Mouse (Mus musculus) olfactory bulb, adult 2 months (tissue): Measurements from ENCODE around the gene Car10. TPM values are rescaled to one million over a fixed set of nuclear protein-coding genes. Genes with fewer than 3 reads are reported as not detected.

Source experiments
- H3K27ac ChIP-seq: fragments of 200-500 bp; 2 replicates; pipeline ENCODE4 v1.5.1; 2012; ENCODE audit warnings: low read depth, low read length; ENCODE audit not compliant: insufficient read depth
- H3K4me1 ChIP-seq: fragments of 200-500 bp; 2 replicates; pipeline ENCODE4 v1.6.1; 2012; ENCODE audit warnings: low read length; ENCODE audit not compliant: control insufficient read depth, insufficient read depth
- H3K4me3 ChIP-seq: fragments of 200-500 bp; 2 replicates; pipeline ENCODE4 v1.5.1; 2012; ENCODE audit warnings: mild to moderate bottlenecking, low read depth, low read length, moderate library complexity; ENCODE audit not compliant: insufficient read depth
- CTCF ChIP-seq: fragments of 200-500 bp; IDR thresholded peaks from 2 replicates; pipeline ENCODE4 v1.5.1; 2012; ENCODE audit warnings: low read depth, mild to moderate bottlenecking, low read length, moderate library complexity; ENCODE audit not compliant: insufficient read depth
- POLR2A ChIP-seq: fragments of 200-500 bp; IDR thresholded peaks from 2 replicates; pipeline ENCODE4 v1.6.1; 2012; ENCODE audit warnings: mild to moderate bottlenecking, low read depth, low read length, moderate library complexity; ENCODE audit not compliant: insufficient read depth
- WGBS: fragments of 180-500 bp; shearing (Covaris S2); methylation state at CpG from one replicate; pipeline ENCODE4 v1.1.7; 2018; 5-methylcytosine and 5-hydroxymethylcytosine counted together
- polyA plus RNA-seq: library from polyadenylated mRNA; stranded (reverse); fragments of >200 nt; gene quantifications from 2 replicates; pipeline ENCODE4 v1.2.4, GENCODE M21; 2012; ENCODE audit warnings: low replicate concordance; ENCODE audit not compliant: missing spikeins, insufficient read depth, insufficient read length

The Car10 gene
- polyA plus RNA-seq, 1 experiment, result not detected

DNA sequence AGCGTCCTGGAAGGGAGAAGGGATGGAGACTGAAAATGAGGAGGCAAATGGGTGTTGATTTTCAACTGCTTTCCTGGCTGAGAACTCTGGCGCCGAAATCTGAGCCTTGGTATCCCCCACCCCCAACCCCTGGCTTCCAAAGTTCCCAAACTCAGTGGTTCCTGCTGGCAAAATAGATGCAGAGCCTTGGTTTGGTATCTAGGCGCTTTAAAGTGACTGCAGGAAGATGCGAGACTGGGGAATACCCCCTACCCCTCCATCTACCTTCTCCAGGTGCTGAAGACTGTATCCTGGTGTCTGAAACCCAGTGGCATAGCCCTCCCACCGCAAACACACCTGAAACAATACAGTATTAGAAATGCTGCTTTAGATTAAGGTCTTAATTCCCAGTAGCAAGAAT lies 2.8 kb downstream of the Car10 start:
- 16% methylated on average over 6 of the region's 6 CpGs for WGBS
- TF ChIP-seq CTCF, result no peak
- TF ChIP-seq POLR2A, result no peak
- Histone ChIP-seq H3K27ac (no peak overlapping the region), H3K4me1 (peaks cover 8% of the 10 kb centered on the region), H3K4me3 (peak overlapping the region; percentile 53)

DNA sequence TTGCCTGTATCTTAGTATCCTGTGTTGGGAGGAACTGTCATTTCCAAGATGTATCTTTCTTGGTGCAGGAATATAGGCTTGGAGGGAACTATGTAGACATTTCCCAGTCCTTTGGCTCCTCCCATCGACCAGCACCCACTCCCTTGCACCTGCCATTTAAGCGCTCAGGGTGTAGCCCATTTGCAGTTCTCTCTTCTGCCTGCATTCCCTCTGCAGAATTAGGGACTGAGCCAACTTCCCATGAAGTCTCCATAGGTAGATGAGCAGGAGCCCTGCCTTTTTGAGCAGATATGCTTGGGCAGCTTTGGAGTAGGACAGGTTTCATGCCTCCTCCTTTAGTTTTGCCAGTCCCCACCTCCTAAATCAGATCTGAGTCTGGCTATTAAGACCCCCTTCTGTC lies 3.3 kb downstream of the Car10 start:
- no peak overlapping the region for H3K27ac ChIP-seq
- H3K4me3 ChIP-seq, result peak overlapping the region; percentile 53; the same call in 1 of the 2 replicates
- H3K4me1 ChIP-seq, result peaks cover 8% of the 10 kb centered on the region
- TF ChIP-seq CTCF, result no peak
- TF ChIP-seq POLR2A, result no peak
- 8% methylated on average over 2 of the region's 2 CpGs for WGBS

DNA sequence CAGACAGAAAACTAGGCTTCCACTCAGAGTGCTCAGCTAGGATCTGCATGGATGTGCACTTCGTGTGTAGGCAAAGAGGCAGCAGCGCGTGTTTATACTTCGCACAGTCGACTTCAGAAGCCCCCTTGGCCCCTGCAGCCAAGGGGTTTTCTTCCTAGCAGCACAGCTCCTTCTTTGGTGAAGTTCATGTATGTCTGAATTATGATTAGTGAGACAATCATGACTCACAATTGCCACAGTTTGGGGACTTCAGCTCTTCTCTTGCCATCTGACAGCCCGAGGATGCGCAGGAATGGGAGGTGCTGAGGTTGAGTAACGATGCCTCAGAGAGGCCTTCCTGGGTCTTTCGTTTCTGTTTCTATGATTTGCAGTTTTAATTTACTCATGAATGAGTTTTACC lies 4.5 kb downstream of the Car10 start:
- Histone ChIP-seq H3K4me3 (peak overlapping the region; percentile 4; the same call in 1 of the 2 replicates), H3K27ac (no peak overlapping the region)
- WGBS, result 72% methylated on average over 9 of the region's 9 CpGs

DNA sequence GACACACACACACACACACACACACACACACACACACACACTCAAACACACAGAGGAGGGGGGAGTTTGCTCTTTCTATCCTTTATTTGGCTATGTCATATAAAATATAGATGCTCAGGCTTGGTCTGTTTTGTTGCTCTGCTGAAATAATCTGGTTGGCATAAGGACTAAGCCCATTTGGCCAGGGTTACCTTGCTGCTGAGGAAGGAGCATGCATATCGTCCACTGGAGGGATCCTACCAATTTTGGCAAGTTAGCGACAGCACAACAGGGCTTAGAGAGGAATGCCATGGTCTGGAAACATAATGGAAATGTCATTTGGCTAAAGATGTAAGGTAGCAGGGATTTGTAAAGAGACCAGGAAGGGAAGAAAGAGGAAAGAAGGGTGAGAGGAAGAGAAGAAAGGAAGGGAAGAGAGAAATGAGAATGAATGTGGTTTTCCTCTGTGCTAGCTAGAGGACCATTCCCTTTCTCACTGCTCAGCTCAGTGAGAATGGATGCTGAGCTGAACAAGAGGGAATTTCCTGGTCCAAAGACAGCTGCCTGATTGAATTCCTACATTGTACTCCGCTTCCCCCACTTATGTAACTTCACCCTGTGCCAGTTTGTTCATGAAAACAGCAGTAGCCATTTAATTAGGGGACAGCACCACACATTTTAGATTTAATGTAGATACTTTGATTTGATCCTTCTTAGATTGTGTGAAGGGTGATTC lies 5.4 kb downstream of the Car10 start:
- H3K4me3 ChIP-seq, result no peak overlapping the region
- TF ChIP-seq POLR2A (no peak), CTCF (no peak)
- H3K4me1 ChIP-seq, result peaks cover 3% of the 10 kb centered on the region; the same call in 1 of the 2 replicates
- 69% methylated on average over 3 of the region's 3 CpGs for WGBS
- no peak overlapping the region for H3K27ac ChIP-seq

More for the DNA sequence above, 4.5 kb downstream of the Car10 start:
- TF ChIP-seq POLR2A (no peak), CTCF (no peak)
- H3K4me1 ChIP-seq, result peaks cover 7% of the 10 kb centered on the region

DNA sequence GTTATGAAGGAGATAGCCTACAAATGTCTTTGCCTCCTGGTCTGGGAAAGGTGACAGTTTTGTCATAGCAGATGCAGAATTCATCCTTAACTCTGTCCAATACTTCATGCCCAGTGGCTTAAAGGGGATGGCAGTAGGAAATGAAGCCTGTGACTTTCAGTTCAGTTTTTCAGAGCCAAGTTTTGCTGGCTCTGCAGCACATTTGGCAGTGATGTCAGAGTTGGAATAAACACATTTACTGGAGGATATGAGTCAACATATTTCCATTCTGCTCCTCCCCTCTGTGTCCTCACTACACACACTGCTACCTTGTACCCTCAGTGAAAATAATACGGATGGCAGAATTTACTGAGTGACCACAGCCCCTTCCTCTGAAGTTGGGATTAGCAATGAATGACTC lies 11.6 kb downstream of the Car10 start:
- Histone ChIP-seq H3K4me3 (no peak overlapping the region), H3K27ac (no peak overlapping the region), H3K4me1 (no peaks in the 10 kb centered on the region)
- 50% methylated on average over 1 of the region's 1 CpGs for whole genome bisulfite sequencing
- TF ChIP-seq POLR2A (no peak), CTCF (no peak)

DNA sequence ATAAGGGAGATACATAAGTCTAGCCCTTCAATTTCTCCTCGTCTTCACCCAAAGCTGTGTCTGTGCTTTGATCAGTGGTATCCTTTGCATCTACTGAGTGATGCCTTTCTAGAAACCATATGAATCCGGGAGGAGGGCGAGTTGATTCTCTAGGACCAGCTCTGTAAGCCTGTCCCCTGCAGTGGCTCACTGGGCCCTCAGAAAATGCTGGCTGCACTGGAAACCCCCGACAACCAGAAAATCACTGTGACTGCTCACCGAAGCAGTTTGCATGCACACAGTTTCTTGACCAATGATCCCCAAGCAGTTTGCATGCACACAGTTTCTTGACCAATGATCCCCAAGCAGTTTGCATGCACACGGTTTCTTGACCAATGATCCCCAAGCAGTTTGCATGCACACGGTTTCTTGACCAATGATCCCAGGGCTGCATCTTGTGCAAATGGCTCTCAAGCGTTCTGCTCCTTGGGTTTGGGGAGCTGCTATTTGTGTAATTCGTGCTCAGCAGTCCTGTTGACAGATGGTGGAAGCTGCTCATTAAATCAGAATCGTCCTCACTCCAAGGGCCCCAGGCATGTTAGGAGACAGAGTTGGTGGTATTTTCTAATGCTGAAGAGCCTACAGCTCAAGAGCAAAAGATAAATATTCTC lies 23.1 kb downstream of the Car10 start:
- no peak overlapping the region for H3K4me3 ChIP-seq
- TF ChIP-seq CTCF, result no peak
- H3K4me1 ChIP-seq, result 0 out of 2 replicates have a peak, but pooled peaks cover 4% of the 10 kb centered on the region
- no peak overlapping the region for H3K27ac ChIP-seq
- 76% methylated on average over 10 of the region's 10 CpGs for WGBS

DNA sequence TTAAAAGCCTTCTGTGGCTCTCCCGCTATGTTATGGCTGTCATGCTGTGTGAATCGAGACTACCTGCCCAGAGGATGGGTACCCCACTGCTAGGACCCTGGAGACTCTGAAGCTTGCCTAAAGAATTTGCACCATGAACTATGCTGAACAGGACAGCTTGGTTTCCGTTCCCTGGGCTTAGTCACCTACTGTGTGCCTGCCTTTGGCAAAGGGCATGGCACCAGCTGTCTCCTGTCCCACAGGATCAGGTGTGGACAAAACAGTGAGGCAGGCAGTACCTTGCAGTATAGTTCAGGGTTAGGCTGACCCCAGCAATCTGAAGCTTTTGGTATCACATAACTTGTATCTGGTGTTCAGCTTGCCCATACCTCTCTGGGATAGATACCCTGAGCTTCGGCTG lies 25.9 kb downstream of the Car10 start:
- H3K4me3 ChIP-seq, result no peak overlapping the region
- 0 out of 2 replicates have a peak, but pooled peaks cover 4% of the 10 kb centered on the region for H3K4me1 ChIP-seq
- TF ChIP-seq CTCF, result no peak
- no peak for TF ChIP-seq POLR2A
- 85% methylated on average over 4 of the region's 4 CpGs for WGBS
- H3K27ac ChIP-seq, result no peak overlapping the region

DNA sequence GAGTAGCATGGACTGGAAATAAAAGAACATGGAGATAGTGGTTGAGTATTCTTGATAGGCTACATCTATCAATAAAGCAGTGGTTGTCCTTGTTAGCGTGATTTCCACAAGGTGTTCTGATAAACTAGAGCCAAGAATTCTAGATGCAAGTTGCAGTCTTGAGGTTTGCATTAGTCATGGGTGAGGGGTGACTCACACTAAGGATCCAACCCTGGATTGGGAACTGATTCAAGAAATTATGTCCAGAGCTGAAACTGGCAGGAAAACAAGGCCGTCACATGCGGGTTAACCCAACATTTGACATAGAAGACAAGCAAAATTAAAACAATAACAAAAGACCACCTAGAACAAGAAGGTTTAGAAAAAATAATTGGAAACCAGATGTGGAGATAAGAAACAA lies 28.6 kb downstream of the Car10 start:
- H3K4me1 ChIP-seq, result no peaks in the 10 kb centered on the region
- WGBS, result 81% methylated on average over 3 of the region's 3 CpGs
- no peak overlapping the region for H3K27ac ChIP-seq
- TF ChIP-seq CTCF (no peak), POLR2A (no peak)
- no peak overlapping the region for H3K4me3 ChIP-seq

DNA sequence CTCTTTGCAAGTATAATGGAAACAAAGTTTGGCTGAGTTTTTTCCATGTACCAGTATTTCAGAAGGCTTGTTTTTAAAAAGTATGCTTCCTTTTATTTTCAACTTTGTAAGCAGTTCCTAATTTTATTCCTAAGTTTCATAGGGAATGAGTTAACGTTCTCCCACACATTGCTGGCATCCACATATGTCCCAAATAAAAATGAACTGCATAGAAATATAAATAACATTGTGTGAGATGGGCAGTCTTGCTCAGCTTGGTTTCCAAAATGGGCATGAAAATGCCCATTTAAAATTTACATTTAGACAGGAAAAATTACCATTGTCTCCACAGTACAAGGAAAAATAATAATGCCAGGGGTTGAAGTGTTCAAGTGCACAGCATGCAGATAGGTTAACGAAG lies 30.7 kb downstream of the Car10 start:
- Histone ChIP-seq H3K4me1 (no peaks in the 10 kb centered on the region), H3K4me3 (no peak overlapping the region), H3K27ac (no peak overlapping the region)
- 76% methylated on average over 2 of the region's 2 CpGs for WGBS
- TF ChIP-seq POLR2A (no peak), CTCF (no peak)
